Mouse (Mus musculus) heart, postnatal 36 days (tissue): ENCODE results near the gene Rinl. TPM values are rescaled to one million over a fixed set of nuclear protein-coding genes. Genes with fewer than 3 reads are reported as not detected.

ENCODE experiments used
- DNase-seq, 2 experiments: peaks; one replicate each; pipeline ENCODE4 v3.0.0; 2021 to 2022
- intact Hi-C: fragments of 180-260 bp; cut with DNase I; formaldehyde crosslinking; loops from one replicate; pipeline ENCODE4 v1.15.1; 2025
- total RNA-seq, 2 experiments: library from RNA; stranded (reverse); gene quantifications; 2 replicates each; pipeline ENCODE4 v1.2.3; 2021

Gene Rinl
- total RNA-seq, 2 experiments from 2014 or later, result 1.8 to 1.9 TPM

DNA sequence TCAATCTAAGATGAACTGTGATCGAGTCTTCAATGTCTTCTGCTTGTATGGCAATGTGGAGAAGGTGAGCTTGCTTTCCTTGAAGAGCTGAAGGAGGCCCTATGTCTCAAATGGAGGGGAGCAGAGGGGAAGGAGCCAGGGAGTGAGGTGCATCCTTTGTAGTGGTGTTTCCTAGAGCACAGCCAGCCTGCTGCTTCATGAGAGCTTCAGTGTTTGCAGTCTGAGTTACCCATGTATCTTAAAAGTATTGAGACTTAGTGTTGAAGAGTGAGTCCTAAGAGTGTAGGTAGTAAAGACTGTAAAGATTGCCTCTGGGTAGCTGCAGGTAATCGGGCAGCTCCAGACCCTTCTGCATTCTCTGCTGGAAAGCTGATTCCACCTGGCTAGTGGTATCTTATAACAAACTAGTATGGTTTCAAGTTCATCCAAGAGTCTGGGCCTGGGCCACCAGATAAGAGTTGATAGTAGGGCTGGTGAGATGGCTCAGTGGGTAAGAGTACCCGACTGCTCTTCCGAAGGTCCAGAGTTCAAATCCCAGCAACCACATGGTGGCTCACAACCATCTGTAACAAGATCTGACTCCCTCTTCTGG lies 30.2 kb downstream of the Rinl start:
- no peak for DNase-seq
- intact Hi-C loops, result no loop called here

DNA sequence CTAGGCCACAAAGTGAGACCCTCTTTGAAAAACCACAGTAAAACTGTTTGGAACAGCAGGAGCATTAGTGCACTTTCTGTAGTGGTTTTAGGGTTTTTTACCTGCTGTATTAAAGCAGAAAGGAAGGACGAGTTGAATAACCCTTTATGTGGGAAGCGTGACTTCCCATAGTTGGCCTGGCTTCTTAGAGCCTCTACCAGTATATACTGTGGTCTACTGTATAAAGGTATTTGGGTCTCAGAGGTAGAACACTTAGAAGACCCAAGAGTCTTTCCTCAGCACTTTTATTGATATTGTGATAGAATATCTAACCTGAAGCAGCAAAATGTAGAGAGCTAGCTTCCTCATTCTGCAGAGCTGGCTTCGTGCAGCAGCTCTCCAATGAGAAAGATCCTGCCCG lies 30.8 kb downstream of the Rinl start:
- no peak for DNase-seq
- intact Hi-C loops, result no loop called here

DNA sequence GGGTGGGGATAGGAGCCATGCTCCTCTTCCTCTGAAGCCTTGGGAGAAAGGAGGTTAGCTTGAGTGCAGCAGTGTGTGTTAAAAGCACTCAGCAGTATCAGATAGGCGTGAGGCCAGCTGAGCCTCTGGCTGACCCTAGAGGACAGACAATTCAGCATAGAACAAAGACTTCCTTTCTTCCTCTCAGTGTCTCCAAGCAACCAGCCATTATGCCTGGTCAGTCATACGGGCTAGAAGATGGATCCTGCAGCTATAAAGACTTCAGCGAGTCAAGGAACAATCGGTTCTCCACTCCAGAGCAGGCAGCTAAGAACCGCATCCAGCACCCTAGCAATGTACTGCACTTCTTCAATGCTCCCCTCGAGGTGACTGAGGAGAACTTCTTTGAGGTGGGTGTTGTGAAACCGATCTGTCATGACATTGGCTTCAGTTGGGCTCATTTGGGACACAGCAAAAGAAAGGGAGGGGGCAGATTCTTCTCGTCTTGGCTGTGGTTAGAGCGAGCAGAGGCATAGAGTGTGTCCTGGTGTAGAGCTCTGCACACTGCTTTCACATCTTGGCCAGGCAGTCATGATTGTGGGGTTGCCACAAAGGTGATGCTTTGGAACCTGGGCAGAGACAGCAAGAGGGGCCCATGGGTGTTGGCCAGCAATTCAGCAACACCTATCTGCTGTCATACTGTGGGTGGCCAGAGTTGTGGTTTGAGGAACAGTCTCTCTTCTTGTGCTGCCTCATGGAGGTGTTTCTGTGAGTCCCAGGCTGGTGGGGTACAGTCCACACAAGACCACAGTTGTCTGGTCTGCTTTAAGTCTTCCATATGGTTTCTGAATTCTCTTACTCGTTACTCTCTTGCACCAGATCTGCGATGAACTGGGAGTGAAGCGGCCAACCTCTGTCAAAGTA lies 31.8 kb downstream of the Rinl start:
- peak; percentile 56 to 59 for DNase-seq
- intact Hi-C loops, result loop anchor here (1.0 kb wide), 1 partner anchor 7 kb away; no protein-coding TSS in a partner anchor

DNA sequence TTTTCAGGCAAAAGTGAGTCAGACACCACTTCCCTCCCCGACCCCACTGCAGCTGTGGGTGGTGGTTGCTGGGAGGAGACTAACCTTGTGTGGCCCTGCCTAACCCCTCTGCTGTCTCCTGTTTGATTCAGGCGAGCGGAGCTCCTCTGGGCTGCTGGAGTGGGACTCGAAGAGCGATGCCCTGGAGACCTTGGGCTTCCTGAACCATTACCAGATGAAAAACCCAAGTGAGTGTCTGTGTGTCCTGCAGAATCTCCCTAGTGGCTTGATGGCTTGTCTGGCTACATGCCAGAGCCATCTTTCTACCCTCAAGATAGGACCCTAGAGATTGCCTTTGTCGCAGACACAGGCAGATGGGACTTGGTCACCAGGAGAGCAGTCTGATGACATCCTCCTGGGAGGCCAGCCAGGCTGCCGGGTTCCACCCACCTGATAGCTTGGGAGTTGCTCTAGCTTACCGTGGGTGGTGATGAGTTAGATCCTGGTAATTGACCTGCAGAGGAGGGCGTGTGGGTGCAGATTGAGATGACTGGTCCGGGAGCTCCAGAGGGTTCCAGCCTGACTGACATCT lies 32.6 kb downstream of the Rinl start:
- intact Hi-C loops, result loop anchor here (1.0 kb wide), 1 partner anchor 8 kb away; no protein-coding TSS in a partner anchor
- DNase-seq, result peak; percentile 74

DNA sequence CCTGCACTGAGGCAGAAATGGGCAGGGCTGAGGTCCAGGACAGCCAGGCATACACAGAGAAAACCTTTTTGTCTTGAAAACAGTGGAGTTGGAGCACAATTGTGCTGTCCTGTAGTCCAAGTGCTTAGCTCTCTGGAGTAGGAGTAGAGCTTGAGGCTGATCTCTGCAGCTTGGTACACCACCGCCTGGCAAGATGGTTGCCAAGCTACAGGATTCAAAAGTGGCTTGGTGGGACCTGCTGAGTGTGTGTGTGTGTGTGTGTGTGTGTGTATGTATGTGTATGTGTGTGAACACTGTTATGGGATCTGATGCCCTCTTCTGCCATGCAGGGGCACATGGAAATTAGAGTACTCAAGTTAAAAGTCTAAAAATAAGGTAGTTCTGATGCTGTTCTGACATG lies 33.8 kb downstream of the Rinl start:
- intact Hi-C loops, result loop anchor here (2.0 kb wide), 1 partner anchor 26 kb away; no protein-coding TSS in a partner anchor
- DNase-seq, result no peak

DNA sequence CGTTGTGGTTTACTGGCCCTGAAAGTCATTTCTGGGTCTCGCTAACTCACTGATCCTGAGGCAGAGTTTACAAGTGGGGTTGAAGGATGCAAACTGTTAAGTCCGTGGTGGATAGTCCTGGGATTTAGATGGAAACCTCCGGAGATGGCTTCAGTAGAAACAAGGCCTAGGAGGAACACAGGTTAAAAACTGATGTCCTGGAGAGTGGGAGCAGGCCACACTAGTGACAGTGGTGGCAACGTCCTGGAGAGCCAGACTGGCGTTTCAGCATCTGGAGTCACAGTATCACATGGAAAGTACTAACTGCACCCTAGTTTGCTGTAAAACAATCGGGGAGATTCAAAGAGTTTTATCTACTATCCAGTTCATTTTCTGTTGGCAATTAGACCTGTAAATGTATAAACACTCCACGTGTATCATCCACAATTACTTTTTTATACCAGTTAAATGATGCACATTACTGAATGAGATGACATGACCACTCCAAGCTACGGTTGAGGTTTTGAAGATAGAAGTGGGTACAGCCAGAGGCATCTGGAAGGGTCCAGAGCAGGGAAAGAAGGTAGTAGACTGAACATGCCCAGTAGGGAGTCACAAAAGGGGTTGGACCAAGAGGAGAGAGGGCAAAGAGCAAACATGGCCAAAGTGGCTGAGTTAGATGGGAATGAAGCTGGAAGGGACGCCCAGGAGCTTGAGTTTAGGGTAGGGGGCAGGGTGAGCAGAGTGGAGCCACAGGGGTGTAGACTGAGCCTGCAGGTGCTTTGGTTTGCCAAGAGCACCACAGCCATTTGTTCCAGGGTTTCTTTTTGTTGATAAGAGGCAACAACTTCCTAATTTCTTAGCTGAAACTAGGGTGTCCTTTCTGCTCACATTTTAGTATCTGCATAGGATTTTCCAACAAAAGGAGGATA lies 34.5 kb downstream of the Rinl start:
- intact Hi-C loops, result loop anchor here (2.0 kb wide), 1 partner anchor 26 kb away; no protein-coding TSS in a partner anchor
- no peak for DNase-seq

DNA sequence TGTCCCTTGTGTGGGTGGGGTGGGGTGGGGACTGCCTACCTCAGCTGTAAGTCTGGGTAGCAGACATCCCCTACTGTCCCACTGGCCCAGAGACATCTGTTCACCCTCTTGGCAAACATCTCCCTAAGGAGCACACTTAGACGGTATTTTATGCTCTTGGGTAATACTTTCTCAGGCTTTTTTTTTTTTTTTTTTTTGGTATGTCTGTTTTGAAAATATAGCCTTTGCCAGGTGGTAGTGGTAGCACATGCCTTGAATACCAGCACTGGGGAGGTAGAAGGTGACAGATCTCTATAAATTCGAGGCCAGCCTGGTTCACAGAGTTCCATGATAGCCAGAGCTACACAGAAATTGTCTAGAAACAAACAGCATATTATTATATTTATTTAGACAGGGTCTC lies 35.2 kb downstream of the Rinl start:
- DNase-seq, result no peak
- intact Hi-C loops, result loop anchor here (2.0 kb wide), 2 partner anchors 15 to 27 kb away; partner anchors contain the start of gene Hnrnpl

DNA sequence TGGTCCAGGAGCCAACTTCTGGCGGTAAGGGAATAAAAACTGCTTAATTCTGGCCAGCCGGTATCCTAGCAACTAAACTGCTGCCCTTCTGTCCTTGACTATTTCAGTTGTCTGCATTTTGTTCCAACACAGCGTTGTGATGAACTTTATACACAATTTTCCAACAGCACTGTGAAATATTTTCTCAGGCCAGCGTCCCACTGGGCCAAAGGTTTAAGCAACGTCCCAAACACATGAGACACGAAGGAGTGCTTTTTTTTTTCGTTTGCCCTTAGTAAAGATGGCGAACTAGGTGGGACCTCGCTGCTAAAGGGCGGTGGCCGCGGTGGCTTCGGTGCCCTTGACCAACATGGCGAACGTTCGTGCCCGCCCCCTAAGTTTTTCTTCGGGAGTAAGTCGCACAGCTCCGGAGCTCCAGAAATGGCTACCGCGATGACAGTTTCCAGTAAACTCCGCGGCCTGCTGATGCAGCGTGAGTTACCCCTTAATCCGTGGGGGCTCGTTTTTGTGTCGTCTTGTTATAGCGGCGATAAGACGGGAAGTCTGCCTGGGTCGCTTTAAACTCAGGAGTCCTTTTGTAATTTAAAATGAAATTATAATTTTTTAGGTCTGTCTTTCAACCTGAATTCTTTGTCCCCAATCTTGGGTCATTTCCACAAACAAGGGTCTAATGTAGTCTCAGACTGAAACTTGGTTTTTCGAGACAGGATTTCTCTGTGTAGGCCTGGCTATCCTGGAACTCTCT lies 36.3 kb downstream of the Rinl start, which contains the start of gene Ech1:
Gene Ech1 (plus strand): TSS at position 277 of the 745 bp plus-strand sequence.
- intact Hi-C loops, result loop anchor here (2.0 kb wide), 1 partner anchor 16 kb away; the partner anchor contains the start of gene Hnrnpl
- DNase-seq, result peak; percentile 91

DNA sequence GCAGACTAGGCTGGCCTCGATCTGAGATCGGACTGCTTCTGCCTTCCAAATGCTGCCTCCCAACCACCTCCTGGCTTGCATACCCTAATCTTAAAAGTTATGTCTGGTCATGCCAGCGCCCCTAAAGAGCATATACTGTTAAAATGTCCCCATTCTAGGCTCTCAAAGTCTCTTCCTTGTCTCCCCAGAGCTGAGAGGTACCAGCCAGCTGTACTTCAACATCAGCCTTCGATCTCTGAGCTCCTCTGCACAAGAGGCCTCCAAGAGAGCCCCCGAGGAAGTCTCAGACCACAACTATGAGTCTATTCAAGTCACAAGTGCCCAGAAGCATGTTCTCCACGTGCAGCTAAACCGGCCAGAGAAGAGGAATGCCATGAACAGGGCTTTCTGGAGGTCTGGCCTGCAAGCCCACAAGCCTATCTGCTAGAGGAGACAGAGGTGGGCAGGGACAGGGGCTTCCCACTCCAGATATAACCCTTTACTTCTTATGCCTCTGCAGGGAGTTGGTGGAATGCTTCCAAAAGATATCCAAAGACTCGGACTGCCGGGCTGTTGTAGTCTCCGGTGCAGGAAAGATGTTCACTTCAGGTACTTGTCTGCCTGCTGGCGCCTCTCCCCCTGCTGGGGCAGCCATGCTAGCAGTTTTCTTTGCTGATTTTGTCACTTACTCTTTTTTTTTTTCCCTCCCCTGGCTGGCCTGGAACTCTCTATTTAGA lies 37.1 kb downstream of the Rinl start:
- intact Hi-C loops, result loop anchor here (2.0 kb wide), 2 partner anchors 17 kb away; partner anchors contain the start of gene Hnrnpl
- peak in 1 of 2 experiments; percentile 62 for DNase-seq

DNA sequence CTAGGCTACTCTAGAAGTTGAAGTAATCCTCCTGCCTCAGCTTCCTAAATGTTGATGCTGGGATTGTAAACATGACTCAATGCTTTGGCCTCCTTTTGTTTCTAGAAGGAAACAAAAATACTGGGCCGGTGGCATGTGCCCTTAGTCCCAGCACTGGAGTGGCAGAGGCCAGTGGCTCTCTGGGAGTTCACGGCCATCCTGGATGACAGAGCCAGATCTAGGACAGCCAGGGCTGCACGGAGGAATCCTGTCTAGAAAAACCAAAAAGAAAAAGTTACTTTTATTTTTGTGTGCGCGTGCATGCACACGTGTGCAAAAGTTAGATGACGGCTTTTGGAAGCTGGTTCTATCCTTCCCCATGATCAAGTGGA lies 37.6 kb downstream of the Rinl start:
- no peak for DNase-seq
- intact Hi-C loops, result loop anchor here (2.0 kb wide), 1 partner anchor 16 kb away; no protein-coding TSS in a partner anchor

DNA sequence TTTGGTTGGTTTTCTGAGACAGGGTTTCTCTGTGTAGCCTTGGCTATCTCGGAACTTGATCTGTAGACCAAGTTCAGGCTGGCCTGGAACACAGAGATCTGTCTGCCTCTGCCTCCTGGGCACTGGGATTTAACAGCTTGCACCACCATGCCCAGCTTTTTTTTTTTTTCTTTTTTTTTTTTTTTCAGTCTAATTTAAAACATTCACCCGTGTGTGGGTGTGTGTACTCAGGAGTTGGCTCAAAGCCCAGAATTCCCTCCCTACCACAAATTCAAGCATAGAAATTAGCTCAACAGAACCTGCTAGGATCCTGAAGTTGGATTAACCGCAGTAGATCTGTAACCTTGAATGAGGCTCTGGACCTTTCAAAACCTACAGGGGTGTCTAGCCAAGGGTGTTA lies 38.6 kb downstream of the Rinl start:
- DNase-seq, result peak in 1 of 2 experiments; percentile 44
- intact Hi-C loops, result loop anchor here (2.0 kb wide), 1 partner anchor 15 kb away; no protein-coding TSS in a partner anchor

DNA sequence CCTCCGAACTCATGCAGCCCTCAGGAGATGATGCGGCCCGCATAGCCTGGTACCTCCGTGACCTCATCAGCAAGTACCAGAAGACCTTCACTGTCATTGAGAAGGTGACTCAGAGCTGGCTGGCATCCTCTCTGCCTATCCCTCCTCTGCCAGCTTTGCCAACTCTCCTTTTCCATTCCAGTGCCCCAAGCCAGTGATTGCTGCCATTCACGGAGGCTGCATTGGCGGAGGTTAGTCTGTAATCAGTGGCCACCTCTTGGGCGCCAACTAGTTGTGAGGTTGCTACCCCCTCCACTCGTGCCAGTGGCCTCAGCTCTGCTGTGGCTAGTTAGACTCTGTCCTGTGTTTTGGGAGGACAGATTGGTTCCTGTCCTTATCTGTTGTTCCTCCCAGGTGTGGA lies 41.1 kb downstream of the Rinl start:
- intact Hi-C loops, result loop anchor here (2.0 kb wide), 1 partner anchor 37 kb away; no protein-coding TSS in a partner anchor
- peak in 1 of 2 experiments; percentile 58 for DNase-seq

DNA sequence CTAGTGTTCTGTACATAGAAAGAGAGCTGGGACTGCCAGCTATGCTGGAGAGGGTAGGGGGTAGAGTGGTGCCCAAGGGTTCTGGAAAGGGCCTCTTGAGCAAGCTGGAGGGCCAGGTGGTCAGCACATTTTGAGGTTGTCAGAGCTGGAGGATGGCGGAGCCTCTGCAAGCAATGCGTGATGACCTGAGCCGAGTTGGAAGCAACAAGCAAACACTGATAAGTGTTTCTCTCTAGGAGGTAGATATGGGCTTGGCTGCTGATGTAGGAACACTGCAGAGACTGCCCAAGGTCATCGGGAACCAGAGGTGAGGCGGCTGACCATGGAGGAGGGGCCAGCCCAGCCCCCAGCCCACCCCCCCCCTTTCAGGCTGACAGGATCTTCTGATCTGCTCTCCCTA lies 42.2 kb downstream of the Rinl start:
- intact Hi-C loops, result loop anchor here (2.0 kb wide), 1 partner anchor 36 kb away; no protein-coding TSS in a partner anchor

DNA sequence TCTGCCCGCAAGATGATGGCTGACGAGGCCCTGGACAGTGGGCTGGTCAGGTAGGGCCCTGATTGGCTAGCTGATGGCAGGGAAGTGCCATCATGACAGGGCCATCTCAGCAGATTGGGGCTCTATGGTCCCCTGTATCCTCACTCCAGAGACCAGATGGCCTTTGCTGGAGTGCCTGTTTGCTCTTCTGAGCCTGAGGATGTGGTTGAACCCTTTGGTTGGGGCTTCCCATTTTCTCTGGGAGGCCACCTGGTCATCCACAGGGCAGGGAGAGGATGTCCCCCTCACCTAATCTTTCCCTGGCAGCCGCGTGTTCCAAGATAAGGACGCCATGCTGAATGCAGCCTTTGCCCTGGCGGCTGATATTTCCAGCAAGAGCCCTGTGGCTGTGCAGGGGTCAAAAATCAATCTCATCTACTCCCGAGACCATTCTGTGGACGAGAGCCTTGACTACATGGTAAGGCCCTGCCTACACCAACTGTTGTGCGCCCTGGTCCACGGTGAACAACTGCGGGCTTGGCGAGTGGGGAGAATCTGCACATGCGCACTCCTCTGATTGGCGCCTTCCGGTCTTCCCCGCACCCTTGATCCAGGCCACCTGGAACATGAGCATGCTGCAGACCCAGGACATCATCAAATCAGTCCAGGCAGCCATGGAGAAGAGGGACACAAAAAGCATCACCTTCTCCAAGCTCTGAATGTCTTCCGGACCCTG lies 42.8 kb downstream of the Rinl start:
- DNase-seq, result no peak
- intact Hi-C loops, result loop anchor here (2.0 kb wide), 1 partner anchor 35 kb away; no protein-coding TSS in a partner anchor

More for the DNA sequence above, 42.2 kb downstream of the Rinl start:
- peak in 1 of 2 experiments; percentile 40 for DNase-seq

DNA sequence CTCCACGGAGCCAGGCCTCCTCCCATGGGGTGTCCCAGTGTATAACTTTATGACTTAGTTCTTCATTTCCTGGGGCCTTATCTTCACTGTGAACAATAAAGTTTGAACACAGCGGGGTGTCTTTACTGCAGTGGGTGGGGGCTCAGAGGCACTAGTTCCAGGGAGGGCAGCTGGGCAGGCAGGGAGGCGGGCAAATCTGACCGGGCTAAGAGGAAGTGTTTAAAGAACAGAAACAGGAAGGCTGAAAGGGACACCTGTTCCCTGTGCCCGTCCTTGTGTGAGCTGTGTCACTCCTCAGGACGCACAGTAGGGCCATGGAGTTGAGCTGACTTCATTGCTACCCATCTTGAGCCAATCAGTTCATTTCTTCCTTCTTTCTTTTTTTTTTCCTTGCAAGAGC lies 43.4 kb downstream of the Rinl start:
- intact Hi-C loops, result no loop called here
- DNase-seq, result no peak

DNA sequence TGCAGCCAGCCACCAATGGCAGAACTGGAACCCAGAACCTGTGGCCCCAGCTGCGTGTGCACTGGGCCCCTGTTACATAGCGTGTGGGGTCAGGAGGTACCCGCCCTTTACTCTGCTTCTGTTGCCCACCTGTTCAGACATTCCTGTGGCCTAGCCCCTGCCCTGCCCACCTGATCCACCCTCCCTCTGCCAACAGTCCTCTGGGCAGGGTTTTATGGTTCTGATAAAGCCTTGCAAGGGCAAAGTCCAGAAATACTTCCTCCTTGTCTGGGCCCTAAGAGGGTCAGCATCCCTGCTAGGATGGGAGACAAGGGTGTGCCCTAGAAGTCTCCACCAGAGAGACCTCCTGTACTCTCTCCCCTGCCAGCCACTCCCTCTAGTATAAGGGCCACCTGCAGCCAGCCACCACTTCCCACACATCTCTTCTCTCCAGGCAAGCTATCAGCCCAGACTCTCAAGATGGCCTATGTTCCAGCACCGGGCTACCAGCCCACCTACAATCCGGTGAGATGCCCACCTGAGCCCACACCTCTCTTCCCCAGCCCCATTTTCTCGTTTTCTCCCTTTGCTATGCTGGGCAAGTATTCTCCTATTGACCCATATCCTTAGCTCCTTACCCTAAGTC lies 45.1 kb downstream of the Rinl start, which contains the start of gene Lgals4:
Gene Lgals4 (plus strand): TSS at position 132 of the 625 bp plus-strand sequence.
- intact Hi-C loops, result no loop called here
- no peak for DNase-seq

DNA sequence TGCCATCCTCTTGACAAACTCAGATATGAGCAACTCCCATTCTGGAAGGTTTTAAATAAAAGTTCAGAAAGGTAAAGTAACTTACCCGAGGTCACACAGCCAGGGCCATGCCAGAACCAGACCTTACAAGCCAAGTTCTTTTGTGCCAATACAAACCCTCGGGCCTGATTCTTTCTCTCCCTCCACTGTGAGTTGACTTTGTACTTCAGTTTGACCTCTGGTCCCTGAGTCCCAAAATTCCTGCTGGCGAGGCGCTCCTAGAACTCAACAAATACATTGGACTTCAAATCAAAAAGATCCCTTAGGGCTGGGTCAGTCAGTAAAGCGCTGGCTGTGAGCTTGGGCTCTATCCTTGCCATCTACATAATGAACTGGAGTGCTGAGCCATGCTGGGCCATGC lies 48.2 kb downstream of the Rinl start:
- no peak for DNase-seq
- intact Hi-C loops, result no loop called here
